Comparison of ENCODE assay signal across 8 mouse cellular contexts in genomic region chr1:66871591-66871990, GRCm38 (mm10). TPM values are rescaled to one million over a fixed set of nuclear protein-coding genes. Genes with fewer than 3 reads are reported as not detected.
DNase-seq lines count a peak whose midpoint lies in the region.

No protein-coding gene starts in this region.

- peak; percentile 27 to 39 for DNase-seq in layer of hippocampus, postnatal 10 days (ENCODE audit: low spot score in 2 of 2)
- no peak for DNase-seq in layer of hippocampus, adult 9-10 months (ENCODE audit: low spot score)
- peak; percentile 88 for DNase-seq in adrenal gland, adult 2 months
- peak; percentile 27 for DNase-seq in fibroblast of lung, adult 2 months (ENCODE audit: low read depth)
- DNase-seq in kidney, postnatal 14 days = peak; percentile 54
- DNase-seq in cerebellum, adult 11-12 months = no peak
- DNase-seq in left cerebral cortex, adult 9 months (ENCODE audit: low spot score in 2 of 2) = no peak
- no peak for DNase-seq in retina, embryonic 14.5 days (ENCODE audit: low spot score)

RNA-seq across cellular contexts. Expression of gene Acadl, which starts 8.5 kb away (rescaled TPM):
- 10 to 100 TPM; 38.1 to 42.5 TPM for total RNA-seq in layer of hippocampus, postnatal 10 days (2021)
- 100 to 1,000 TPM; 531 to 670 TPM for total RNA-seq in adrenal gland, adult 2 months (2021)
- polyA plus RNA-seq in adrenal gland, adult 2 months (2012; rRNA removed) = 37.4 and 41.0 TPM in 2 replicates

RNA-seq across cellular contexts. Expression of gene Kansl1l, which starts 54.2 kb away (rescaled TPM):
- total RNA-seq in layer of hippocampus, postnatal 10 days (2021) = 10 to 100 TPM; 13.8 to 14.0 TPM
- total RNA-seq in adrenal gland, adult 2 months (2021) = 10 to 100 TPM; 18.2 to 21.1 TPM
- polyA plus RNA-seq in adrenal gland, adult 2 months (2012; rRNA removed) = 1.1 TPM in 2 replicates

Comparison
In these comparisons a context has a peak if more than half of its experiments do, and no peak if none do; other contexts are left out.
1. DNase-seq: peak in layer of hippocampus, postnatal 10 days (2 of 2), adrenal gland, adult 2 months (single experiment), fibroblast of lung, adult 2 months (single experiment) and kidney, postnatal 14 days (single experiment); none in layer of hippocampus, adult 9-10 months (single experiment), cerebellum, adult 11-12 months (single experiment), left cerebral cortex, adult 9 months (0 of 2) and retina, embryonic 14.5 days (single experiment).
2. RNA of gene Acadl, which starts 8.5 kb away (total RNA-seq): 531 to 670 TPM in adrenal gland, adult 2 months; 38.1 to 42.5 TPM in layer of hippocampus, postnatal 10 days; every median in the first group is over 10 times any median in the second.